Mouse (Mus musculus) kidney, adult 9 months (tissue): Measurements from ENCODE around the gene Cdkn1c.

Source experiments
- DNase-seq: peaks from one replicate; pipeline ENCODE4 v3.0.0; 2022

Gene Cdkn1c

GRCm38 (mm10) chr7:143460874-143461273 is at the start of gene Cdkn1c:
Gene Cdkn1c (minus strand): TSS chr7:143461050.
- DNase-seq: peak; percentile 89

- peak; percentile 68 for DNase-seq
These were observed 48.7 kb upstream of the Cdkn1c start for GRCm38 (mm10) chr7:143509566-143509965.

- peak; percentile 86 for DNase-seq
These were observed 45.8 kb upstream of the Cdkn1c start for GRCm38 (mm10) chr7:143506675-143507074.

GRCm38 (mm10) chr7:143506271-143506670 is 45.4 kb upstream of the Cdkn1c start:
- no peak for DNase-seq

GRCm38 (mm10) chr7:143505823-143506222 is 45.0 kb upstream of the Cdkn1c start:
- DNase-seq: peak; percentile 95

- DNase-seq: no peak
These were observed 44.6 kb upstream of the Cdkn1c start for GRCm38 (mm10) chr7:143505411-143505810.

- peak; percentile 72 for DNase-seq
These were observed 43.1 kb upstream of the Cdkn1c start for GRCm38 (mm10) chr7:143503926-143504325.

GRCm38 (mm10) chr7:143502418-143503200 is 41.8 kb upstream of the Cdkn1c start, which contains the start of gene Phlda2:
Gene Phlda2 (minus strand): TSS chr7:143503150.
- peak; percentile 68 for DNase-seq

- peak; percentile 66 for DNase-seq
These were observed 41.0 kb upstream of the Cdkn1c start for GRCm38 (mm10) chr7:143501643-143502417.

GRCm38 (mm10) chr7:143500912-143501311 is 40.1 kb upstream of the Cdkn1c start:
- peak; percentile 92 for DNase-seq

GRCm38 (mm10) chr7:143498584-143498983 is 37.7 kb upstream of the Cdkn1c start:
- DNase-seq: peak; percentile 74

GRCm38 (mm10) chr7:143495104-143495961 is 34.5 kb upstream of the Cdkn1c start:
- DNase-seq: no peak

GRCm38 (mm10) chr7:143493616-143494126 is 32.8 kb upstream of the Cdkn1c start:
- DNase-seq: no peak

GRCm38 (mm10) chr7:143489735-143490134 is 28.9 kb upstream of the Cdkn1c start:
- peak; percentile 55 for DNase-seq

GRCm38 (mm10) chr7:143482541-143482940 is 21.7 kb upstream of the Cdkn1c start:
- DNase-seq: peak; percentile 66

- no peak for DNase-seq
These were observed 21.0 kb upstream of the Cdkn1c start for GRCm38 (mm10) chr7:143481806-143482387.

GRCm38 (mm10) chr7:143480498-143480897 is 19.6 kb upstream of the Cdkn1c start:
- DNase-seq: peak; percentile 69

- DNase-seq: peak; percentile 66
These were observed 16.9 kb upstream of the Cdkn1c start for GRCm38 (mm10) chr7:143477800-143478199.

GRCm38 (mm10) chr7:143476702-143477335 is 16.0 kb upstream of the Cdkn1c start:
- peak; percentile 77 for DNase-seq

- peak; percentile 92 for DNase-seq
These were observed 15.0 kb upstream of the Cdkn1c start for GRCm38 (mm10) chr7:143475876-143476275.

GRCm38 (mm10) chr7:143474811-143475210 is 14.0 kb upstream of the Cdkn1c start:
- peak; percentile 83 for DNase-seq
